Mouse (Mus musculus): ENCODE measurements around the gene Olfr922.

The Olfr922 gene

DNA sequence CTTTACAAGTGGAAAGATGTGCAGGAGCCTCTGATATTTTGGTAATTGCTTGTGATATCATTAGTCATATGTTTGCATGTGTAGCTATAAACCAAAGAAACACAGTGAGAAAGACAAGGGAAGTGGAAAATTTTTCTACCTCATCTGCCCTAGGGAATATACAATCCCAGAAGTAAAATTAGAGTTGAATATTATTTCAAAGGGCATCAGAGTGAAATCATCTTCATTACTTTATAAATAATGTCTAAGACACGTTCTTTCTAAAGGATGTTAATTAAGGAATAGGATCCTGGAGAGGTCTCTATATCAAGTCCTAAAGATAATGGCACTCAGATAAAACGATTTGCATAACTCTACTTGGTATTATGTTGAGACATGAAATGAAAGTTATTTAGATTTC lies at the start of gene Olfr922:
TSS of gene Olfr922 (plus strand) at position 301 of the 400 bp plus-strand sequence.
- no peak for DNase-seq (ENCODE audit: low spot score in 2 of 2)

DNA sequence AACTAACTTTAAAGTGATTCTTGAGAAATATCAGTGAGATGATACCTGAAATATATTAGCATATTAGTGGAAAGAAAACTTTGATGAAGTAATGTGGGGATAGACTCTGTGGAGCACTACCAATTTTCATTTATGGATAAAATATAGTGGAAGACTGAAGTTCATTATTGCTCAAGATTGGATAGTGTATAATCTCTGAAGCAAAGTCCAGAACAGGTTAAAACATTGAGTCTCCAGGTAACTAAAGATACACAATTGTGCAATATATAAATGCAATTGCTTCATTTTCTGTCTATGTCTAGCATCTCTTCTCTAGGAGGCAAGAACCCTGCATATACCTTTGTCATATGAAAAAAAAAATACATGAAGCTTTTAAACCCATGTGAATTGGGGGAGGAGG lies 41.6 kb upstream of the Olfr922 start, which contains the start of gene Olfr921:
TSS of gene Olfr921 (plus strand) at position 301 of the 400 bp plus-strand sequence.
- DNase-seq (ENCODE audit: low spot score in 2 of 2), result no peak

DNA sequence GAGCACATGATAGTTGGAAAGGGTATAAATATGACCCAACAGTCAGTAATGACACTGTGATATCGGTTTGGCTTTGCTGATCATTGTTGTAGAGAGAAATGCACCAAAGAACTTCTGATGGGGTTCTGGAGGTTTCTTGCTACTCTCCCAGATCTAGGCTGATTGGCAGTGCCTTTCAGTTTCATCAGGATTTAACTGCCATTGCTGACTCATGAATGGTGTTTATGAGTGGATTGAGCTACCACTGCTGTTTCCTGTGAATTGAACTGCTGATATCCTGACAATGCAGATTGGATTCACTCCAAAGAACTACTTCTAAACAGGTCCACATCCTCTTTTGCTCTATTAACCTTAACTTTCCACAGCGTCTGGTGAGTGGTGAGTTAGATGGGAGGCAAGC lies 21.7 kb upstream of the Olfr922 start:
- DNase-seq (ENCODE audit: low spot score in 2 of 2), result no peak

DNA sequence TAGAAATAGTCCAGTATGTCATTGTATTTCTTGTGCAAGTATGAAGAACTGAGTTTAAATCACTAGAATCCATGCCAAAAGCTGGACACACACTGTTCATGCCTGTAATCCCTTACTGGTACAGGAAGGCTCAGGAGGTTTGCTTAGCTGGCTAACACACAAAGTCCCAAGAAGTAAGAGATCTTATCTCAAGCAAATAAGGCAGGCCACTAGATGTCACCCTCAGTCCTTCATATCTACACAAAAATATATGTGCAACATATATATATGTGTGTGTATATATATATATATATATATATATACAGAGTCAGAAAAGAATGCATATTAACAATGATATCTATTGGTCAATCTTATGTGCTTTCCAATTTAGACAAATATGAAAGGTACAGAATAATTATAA lies 8.7 kb upstream of the Olfr922 start:
- DNase-seq (ENCODE audit: low spot score in 2 of 2), result no peak

DNA sequence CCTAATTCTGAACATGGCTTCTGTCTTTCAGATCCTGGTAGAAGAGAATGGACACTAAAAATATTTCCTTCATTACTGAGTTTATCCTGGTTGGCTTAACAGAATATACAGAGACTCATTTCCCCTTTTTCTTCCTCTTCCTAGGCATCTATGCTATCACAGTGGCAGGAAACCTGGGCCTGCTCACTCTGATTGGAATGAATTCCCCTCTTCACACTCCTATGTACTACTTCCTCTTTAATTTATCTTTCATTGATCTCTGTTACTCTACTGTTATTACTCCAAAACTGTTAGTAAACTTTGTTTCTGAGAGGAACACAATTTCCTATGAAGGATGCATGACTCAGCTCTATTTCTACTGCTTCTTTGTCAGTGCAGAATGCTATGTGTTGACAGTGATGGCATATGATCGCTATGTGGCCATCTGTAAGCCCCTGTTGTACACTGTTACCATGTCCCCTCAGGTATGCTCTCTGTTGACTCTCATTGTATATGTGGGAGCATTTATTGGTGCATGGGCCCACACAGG lies 1.1 kb downstream of the Olfr922 start:
- DNase-seq (ENCODE audit: low spot score in 2 of 2), result no peak

DNA sequence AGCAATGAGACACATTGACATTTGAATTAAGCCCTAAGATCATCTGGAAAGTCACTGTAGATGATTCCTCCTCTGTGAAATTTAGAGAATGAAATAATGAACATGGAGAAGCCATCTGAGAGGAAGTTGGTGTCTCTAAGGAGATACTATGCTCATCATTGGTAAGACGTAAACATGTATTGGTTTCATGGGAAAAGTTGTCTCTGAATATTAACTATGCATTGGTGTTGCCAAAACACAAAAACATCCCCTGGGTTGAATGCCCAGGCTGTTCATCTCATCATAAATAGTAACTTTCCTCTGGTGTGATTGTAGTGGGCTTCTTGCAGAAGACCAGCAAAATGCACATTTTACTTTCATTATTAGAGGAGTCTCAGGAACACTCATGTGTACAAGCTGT lies 11.8 kb downstream of the Olfr922 start, which contains the start of gene Olfr923:
TSS of gene Olfr923 (plus strand) at position 301 of the 400 bp plus-strand sequence.
- no peak for DNase-seq (ENCODE audit: low spot score in 2 of 2)

DNA sequence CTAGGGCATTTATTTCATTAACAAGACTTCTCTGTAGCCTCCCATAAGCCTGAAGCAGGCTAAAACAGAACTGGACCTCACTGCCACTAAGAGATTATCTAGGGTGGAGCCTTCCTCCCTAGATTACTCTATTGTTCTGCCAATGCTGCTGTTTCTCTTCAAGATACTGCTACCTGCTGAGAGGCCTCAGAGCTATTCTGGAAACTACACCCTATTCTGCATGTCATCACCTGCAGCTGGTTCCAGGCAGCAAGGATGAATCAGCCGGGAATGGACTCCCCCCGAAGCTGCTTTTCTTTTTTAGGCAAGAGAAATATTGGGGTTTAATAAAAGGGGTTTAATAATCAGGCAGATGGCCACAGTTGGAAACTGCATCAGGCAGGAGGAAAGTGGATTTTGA lies 18.6 kb downstream of the Olfr922 start:
- no peak for DNase-seq (ENCODE audit: low spot score in 2 of 2)

DNA sequence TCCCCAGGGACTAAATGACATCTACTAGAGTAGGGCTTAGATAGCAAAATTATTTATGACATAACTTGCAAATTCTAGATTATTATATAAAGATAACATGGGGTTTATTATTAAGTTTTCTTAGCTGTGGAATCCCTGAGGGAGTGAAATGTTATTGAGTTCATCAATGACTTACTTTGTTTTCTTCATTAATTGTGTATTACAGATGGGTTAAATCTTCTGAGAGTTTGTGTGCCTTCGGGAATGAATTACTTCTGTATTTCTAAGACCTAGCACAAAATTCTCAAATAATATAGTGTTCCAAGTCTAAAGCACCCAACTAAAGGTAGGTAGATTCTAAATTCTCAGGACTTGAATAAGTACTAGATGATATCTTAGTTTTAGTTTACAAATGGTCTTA lies 29.7 kb downstream of the Olfr922 start, which contains the start of gene Olfr924:
TSS of gene Olfr924 (plus strand) at position 301 of the 400 bp plus-strand sequence.
- DNase-seq (ENCODE audit: low spot score in 2 of 2), result no peak

DNA sequence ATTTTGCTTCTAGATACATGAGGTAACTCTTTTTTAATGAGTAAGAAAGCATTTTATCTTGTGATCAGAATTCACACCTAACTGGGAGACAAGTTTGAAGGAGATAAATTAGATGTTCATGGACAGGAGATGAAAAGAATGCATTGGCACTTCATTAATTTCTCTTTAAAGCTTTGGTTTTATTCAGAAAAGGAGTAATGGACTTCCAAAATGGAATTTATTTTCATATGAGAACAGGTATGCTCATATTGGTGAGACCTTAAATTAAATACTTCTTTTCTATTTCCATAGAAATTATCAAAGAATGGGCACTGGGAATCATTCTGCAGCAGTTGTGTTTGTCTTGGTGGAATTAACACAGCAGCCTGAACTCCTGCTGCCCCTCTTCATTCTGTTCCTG lies 40.3 kb downstream of the Olfr922 start, which contains the start of gene Olfr26:
TSS of gene Olfr26 (plus strand) at position 301 of the 400 bp plus-strand sequence.
- no peak for DNase-seq (ENCODE audit: low spot score in 2 of 2)

Data from spleen, postnatal 36 days (tissue).